Mouse (Mus musculus): ENCODE measurements around the gene Them7. TPM values are rescaled to one million over a fixed set of nuclear protein-coding genes. Genes with fewer than 3 reads are reported as not detected.

Gene Them7
- total RNA-seq, 2 experiments from 2014 or later, result not detected

DNA sequence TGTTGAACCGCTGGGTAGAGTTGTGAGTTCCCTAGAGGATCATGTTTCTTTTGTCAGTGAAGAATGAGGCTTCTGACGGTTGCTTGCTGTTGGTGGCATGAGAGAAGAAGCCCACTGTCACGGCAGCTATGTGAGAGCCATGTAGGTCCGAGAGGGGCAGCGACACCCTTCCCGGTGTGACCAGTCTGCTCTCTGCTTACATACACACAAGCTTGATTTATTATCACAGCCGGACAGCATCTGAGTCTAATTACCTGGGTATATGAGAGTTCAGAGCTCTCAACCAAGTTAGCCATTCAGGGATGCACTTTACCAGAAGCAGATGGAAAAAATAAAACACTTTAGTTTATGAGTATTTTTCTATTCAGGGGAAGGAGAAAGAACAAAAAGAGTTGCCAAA is 18.8 kb downstream of the Them7 start:
- TF ChIP-seq CTCF (conservative IDR thresholded peaks at IDR 0.05), result no peak
- Histone ChIP-seq H3K27ac (no peak overlapping the region), H3K4me3 (no peak overlapping the region)
- no peak for DNase-seq (ENCODE audit: low spot score in 2 of 2)

DNA sequence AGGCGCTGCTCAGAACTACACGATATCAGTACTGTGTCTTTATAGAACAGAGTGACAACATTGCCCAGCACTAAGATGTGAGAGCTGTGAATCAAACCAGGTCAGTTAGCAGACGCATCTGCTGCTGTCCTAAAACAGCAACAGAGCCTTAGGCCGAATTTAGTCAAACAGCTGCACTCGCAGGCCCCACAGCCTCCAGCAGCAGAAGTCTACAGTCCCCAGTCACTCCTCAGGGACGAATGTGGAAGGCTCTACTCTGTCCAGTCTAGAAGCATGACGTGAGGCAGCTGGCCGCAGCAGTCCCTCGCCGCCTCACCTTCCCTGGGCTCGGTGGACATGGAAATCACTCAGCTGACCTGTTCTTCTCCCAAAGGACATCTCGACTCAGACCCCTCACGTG is 20.6 kb downstream of the Them7 start:
- no peak for TF ChIP-seq CTCF (conservative IDR thresholded peaks at IDR 0.05)
- Histone ChIP-seq H3K27ac (no peak overlapping the region), H3K4me3 (no peak overlapping the region)
- no peak for DNase-seq (ENCODE audit: low spot score in 2 of 2)

DNA sequence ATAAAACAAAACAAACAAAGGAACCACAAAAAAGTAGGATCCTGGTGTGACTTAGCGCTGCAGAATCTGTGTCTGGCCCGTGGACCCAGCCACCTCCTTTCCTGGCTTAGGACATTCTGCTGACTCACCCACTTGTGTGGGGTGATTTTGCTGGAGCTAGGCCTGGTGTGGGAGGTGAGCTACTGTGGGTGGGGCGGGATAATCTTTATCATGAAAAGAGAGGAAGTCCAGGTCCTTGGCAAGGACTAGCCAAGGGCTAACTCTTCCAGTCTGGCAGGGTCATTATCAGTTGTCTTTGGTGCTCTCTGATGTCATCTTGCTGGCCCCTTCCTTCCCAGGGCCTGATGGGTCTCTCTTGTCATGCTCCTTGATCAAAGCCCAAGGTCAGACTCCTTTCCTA is 27.9 kb downstream of the Them7 start:
- DNase-seq (ENCODE audit: low spot score in 2 of 2), result no peak
- H3K27ac ChIP-seq, result no peak overlapping the region
- H3K4me3 ChIP-seq, result no peak overlapping the region
- no peak for TF ChIP-seq CTCF (conservative IDR thresholded peaks at IDR 0.05)

DNA sequence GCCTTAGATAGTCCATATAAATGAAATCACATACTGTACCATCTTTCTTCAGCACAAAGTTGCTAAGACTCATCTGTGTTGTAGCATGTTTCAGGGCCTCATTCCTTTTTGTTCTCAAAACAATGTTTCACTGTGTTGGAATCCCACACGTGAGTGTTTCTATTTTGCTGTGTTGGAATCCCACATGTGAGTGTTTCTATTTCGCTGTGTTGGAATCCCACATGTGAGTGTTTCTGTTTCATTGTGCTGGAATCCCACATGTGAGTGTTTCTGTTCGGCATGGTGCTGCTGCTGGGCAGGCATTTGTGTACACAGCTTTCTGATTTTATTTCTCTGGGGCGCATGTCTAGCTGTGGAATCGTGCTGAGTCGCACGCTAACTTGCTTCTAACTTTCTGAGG is 28.7 kb downstream of the Them7 start:
- no peak for TF ChIP-seq CTCF (conservative IDR thresholded peaks at IDR 0.05)
- no peak overlapping the region for H3K27ac ChIP-seq
- DNase-seq (ENCODE audit: low spot score in 2 of 2), result no peak
- H3K4me3 ChIP-seq, result no peak overlapping the region

DNA sequence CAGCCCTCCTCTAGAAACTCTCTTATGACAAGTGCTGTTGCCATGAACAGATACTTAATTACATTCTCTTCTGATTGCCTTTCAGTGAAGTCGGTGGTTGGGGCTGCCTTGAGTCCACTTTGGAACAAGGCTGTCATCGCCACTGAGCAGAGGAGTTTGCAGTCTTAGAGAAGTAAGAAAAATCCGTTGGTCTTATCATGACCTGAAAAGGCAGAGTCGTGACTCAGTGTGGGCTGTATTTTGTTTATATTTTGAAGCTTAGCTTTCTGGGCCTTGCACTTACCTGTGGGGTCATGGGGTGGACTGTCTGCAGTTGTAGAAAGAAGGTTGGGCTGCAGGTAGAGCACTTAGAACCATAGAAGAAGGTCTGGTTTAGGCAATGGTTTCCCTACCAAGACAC is 31.3 kb downstream of the Them7 start:
- H3K4me3 ChIP-seq, result no peak overlapping the region
- H3K27ac ChIP-seq, result no peak overlapping the region
- no peak for TF ChIP-seq CTCF (conservative IDR thresholded peaks at IDR 0.05)

DNA sequence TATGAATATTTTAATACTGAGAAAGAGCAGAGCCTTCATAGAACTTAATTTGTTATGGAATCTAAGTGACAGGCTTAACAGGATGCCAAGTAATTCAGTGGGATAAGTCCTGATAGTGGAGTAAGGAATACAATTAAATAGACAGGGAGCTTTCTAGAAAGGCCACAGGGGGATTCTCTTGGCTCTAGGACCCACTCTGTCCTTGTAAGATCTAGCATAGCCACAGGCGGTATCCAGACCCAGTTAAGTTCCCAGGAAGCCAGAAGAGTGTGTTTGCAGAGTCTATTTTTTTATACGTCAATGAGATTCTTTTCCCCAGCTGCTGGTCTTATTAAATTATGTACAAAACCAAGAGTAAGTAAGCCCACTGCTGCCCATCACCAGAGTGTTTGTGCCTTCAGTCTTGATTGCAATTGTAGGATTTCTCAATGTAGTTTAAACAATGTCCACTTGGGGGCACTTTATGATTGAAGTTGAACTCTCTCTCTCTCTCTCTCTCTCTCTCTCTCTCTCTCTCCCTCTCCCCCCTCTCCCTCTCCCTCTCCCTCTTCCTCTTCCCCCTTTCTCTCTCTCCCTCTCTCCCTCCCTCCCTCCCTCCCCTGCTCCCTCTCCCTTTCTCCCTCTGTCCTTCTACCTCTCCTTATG is 32.4 kb downstream of the Them7 start:
- Histone ChIP-seq H3K27ac (no peak overlapping the region), H3K4me3 (no peak overlapping the region)
- TF ChIP-seq CTCF (conservative IDR thresholded peaks at IDR 0.05), result peak; percentile 68
- peak; percentile 4 to 27 for DNase-seq (ENCODE audit: low spot score in 2 of 2)

More for the DNA sequence above, 31.3 kb downstream of the Them7 start:
- DNase-seq (ENCODE audit: low spot score in 2 of 2), result no peak

DNA sequence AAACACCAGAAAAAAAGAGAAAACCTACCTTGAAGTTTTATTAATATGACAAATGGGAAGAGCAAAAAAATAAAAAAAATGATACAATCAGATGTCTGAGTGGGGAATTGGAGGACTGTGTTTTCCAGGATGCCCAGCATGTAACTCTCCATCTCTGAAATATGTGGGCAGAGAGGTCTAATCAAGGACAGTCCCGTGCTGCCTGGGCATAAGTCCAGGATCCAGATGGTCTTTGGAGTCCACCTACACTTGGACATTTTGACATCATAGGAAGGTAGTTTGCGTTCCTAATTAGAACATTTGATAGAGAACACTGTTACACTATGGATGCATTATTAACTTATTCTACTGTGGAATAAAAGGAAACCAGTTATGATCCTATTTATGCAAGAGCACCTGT is 33.3 kb downstream of the Them7 start:
- no peak overlapping the region for H3K27ac ChIP-seq
- DNase-seq (ENCODE audit: low spot score in 2 of 2), result no peak
- TF ChIP-seq CTCF (conservative IDR thresholded peaks at IDR 0.05), result no peak
- H3K4me3 ChIP-seq, result no peak overlapping the region

DNA sequence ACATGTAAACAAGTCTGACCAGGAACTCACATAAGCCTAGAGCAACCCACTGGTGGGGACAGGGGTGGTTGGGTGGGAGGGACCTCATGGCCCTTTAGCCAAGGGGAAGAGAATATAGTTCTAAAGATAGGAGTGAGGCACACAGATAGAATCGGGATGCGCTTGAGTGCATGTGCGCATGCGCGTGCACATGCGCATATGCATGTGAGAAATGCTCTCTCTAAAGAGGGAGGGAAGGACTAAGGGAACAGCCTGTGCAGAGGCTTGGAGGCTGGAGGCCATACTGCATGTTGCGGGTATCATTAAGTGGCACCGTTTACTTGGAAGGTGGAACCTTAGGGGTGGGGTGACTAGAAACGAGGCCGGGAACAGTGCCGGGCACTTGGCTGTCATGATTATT is 37.2 kb downstream of the Them7 start:
- no peak overlapping the region for H3K4me3 ChIP-seq
- no peak for TF ChIP-seq CTCF (conservative IDR thresholded peaks at IDR 0.05)
- DNase-seq (ENCODE audit: low spot score in 2 of 2), result no peak

DNA sequence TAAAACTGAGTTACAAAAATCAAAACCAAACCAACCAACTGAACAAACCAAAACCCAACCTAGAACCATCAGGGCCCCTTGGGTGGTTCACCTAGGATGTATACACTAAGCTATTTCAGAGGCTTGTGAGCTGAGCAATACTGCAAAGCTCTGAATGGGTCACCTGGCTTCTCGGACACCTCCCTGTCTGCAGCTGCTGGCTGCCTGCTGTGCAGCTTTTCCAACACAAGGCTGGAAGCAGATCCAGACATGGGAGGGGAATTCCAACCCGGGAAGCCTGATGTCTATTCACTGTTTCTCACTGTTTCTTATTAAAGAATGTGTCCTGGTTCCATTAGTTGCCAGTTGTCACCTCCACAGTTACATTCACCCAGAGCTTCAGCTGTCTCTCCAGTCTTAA is 39.1 kb downstream of the Them7 start:
- DNase-seq (ENCODE audit: low spot score in 2 of 2), result no peak
- no peak for TF ChIP-seq CTCF (conservative IDR thresholded peaks at IDR 0.05)
- no peak overlapping the region for H3K4me3 ChIP-seq

More for the DNA sequence above, 37.2 kb downstream of the Them7 start:
- no peak overlapping the region for H3K27ac ChIP-seq

DNA sequence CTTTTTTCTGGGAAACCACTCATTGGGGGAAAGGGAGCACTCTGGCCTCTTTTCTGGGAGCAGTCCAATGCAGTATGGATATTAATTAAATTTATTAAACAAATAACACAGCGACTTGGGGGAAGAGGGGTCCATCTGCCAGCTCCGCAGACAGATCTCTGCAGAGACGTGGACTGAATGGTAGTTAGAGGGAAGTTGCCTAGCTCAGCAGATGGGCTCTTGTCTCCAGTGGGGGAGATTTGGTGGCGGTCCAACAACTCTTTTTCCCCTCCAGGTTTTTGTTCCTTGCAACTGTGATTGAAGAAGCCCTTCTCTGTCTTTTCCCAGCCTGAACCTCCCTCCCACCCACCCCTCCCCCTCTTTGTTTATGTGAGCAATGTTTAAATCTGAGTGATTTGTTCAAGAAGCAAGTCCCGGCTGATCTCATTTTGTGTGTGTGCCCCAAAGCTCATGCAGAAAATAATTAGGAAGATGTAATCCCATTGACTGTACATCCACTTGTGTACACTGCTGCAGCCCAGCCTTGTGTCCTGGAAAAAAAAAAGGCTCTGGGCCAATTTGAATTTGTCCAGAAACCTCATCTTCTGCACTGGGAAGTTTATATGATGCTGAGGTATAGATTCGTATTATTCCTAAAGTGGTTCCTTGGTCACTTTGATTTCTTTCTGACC is 58.4 kb downstream of the Them7 start:
- DNase-seq (ENCODE audit: low spot score in 2 of 2), result peak; percentile 27 to 56
- no peak for TF ChIP-seq CTCF (conservative IDR thresholded peaks at IDR 0.05)
- no peak overlapping the region for H3K4me3 ChIP-seq
- H3K27ac ChIP-seq, result no peak overlapping the region

More for the DNA sequence above, 39.1 kb downstream of the Them7 start:
- H3K27ac ChIP-seq, result no peak overlapping the region

DNA sequence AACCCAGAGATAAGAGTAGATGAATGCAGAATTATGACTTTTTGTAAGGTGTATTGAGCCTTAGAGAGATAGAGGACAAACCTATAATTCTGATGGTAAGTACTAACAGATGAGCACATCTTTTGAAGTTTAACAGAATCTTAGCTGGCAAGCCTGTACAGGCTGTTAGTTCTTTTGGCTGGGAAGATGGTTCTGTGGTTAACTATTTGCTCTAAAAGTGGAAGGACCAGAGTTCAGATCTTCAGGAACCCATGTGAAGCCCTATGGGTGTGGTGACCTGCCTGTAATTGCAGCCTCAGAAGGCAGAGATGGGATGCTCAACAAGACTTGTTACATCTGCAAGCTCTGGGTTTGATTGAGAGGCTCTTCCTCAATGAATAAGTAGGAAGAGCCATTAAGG is 59.7 kb downstream of the Them7 start:
- TF ChIP-seq CTCF (conservative IDR thresholded peaks at IDR 0.05), result no peak
- no peak for DNase-seq (ENCODE audit: low spot score in 2 of 2)
- Histone ChIP-seq H3K27ac (no peak overlapping the region), H3K4me3 (no peak overlapping the region)

DNA sequence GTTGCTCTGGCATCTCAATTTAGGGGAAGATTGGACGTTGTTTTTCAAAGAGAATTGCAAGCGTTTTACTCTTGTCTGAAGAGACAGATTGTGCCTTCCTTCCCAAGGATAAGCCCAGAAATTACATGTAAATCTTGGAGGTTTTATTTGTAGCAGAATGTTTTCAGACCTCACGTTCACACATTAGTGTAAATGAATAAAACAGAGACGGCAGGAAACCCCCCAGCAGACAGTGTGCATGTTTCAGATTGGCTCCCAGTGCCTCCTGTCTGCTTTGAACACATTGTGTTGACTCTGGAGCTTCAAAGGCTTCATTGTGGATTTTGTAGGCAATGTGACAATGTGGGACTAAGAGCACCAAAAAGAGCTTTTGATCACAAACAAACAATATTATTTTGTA is 60.7 kb downstream of the Them7 start:
- no peak overlapping the region for H3K4me3 ChIP-seq
- no peak for TF ChIP-seq CTCF (conservative IDR thresholded peaks at IDR 0.05)
- DNase-seq (ENCODE audit: low spot score in 2 of 2), result no peak
- H3K27ac ChIP-seq, result no peak overlapping the region

DNA sequence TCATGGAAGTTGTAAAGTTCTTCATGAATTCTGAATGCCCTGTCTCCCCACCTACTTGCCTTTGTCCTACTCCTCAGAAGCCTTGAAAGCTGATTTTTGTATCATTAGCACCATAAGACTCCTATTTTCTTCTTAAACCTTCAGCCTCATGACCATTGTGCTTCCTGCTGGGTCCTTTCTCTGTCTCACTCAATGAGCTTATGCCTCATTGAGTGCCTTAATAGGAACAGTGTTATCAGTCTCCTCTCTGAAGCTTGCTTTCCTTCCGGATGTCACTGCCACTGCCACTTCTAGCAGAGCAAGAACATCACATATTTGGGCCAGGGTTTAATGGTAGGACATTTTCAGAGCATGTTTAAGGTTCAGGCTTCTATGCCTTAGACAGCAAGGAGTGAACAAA is 71.7 kb downstream of the Them7 start:
- no peak overlapping the region for H3K27ac ChIP-seq
- no peak for DNase-seq (ENCODE audit: low spot score in 2 of 2)
- no peak overlapping the region for H3K4me3 ChIP-seq
- no peak for TF ChIP-seq CTCF (conservative IDR thresholded peaks at IDR 0.05)

DNA sequence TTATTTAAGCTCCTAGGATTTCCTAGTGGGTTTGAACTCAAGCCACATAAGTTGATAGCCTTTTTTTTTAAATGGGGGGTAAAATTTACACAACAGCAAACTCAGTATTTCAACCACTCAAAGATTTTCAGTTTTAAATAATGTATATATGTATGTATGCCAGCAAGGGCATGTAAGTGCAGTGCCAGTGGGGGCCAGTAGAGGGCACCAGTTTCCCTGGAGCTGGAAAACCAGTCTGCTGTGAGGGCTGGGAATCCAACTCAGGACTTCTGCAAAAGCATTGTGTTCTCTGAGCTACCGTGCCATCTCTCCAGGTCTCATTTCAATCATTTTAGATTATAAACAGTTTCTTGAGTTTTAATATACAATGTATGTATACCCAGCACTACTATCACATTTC is 74.8 kb downstream of the Them7 start:
- H3K27ac ChIP-seq, result no peak overlapping the region
- H3K4me3 ChIP-seq, result no peak overlapping the region
- DNase-seq (ENCODE audit: low spot score in 2 of 2), result no peak
- TF ChIP-seq CTCF (conservative IDR thresholded peaks at IDR 0.05), result peak; percentile 57

All from layer of hippocampus, adult 2 months (tissue).